Mouse (Mus musculus): ENCODE data around the gene Kcnma1.

DNA sequence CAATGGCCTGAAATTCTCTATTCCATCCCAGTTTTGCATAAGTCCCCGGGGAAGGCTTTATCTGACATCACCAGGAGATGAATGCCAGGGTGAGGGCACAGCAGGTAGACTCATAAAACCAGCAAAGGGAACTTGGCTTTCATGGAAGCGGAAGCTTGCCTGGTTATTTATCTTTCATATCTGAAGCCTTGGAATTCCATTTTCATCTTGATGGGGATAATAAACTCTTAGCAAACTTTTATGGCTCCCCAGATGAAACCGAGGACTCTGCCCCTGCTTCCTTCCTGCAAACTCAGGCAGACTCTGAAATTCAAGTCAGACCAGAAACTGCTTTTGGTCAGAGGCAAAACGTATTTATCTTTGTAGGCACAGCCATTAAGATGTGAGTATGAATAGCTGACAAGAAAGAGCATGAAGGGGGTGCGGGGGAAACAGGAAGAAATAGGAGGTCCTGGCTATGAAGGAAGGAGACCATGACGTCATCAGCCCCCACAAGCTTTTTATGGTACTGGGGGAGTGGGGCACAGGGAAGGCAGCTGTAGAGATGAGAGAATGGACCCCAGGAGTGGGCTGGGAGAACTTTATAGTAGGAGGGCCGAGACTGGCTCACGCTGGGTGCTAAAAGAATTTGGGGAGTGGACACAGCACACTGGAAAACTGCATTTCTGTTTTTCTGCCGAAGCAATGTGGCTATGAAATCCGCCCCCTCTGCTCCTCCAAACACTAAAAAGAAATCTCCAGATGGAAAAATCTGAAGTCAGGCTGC lies 228.2 kb downstream of the Kcnma1 start:
- TF ChIP-seq CTCF (IDR thresholded peaks at IDR 0.05; ENCODE audit: low read depth) (no peak), EP300 (IDR thresholded peaks at IDR 0.05; ENCODE audit: low read depth) (no peak)
